Mouse (Mus musculus) embryonic facial prominence, embryonic 12.5 days (tissue): ENCODE results near the gene 1700029J07Rik. TPM values are rescaled to one million over a fixed set of nuclear protein-coding genes. Genes with fewer than 3 reads are reported as not detected.
A peak's percentile ranks its signal among the peaks of the same experiment; 100 is the strongest.

Experiments used
- ATAC-seq: fragments of 200-750 bp; cut with Nextera tagmentation; 2 replicates; pipeline ENCODE4 v1.8.0; 2017; ENCODE audit not compliant: insufficient number of reproducible peaks, insufficient read depth, low FRiP score, low TSS enrichment
- H3K27ac ChIP-seq: fragments of 300-500 bp; sonication (generic); 2 replicates; pipeline ENCODE4 v1.5.1; 2016; ENCODE audit warnings: mild to moderate bottlenecking
- H3K27me3 ChIP-seq: fragments of 300-500 bp; sonication (generic); 2 replicates; pipeline ENCODE4 v1.6.1; 2016; ENCODE audit warnings: mild to moderate bottlenecking, moderate library complexity
- H3K36me3 ChIP-seq: fragments of 300-500 bp; sonication (generic); 2 replicates; pipeline ENCODE4 v1.6.1; 2016; ENCODE audit warnings: mild to moderate bottlenecking
- H3K4me1 ChIP-seq: fragments of 300-500 bp; sonication (generic); 2 replicates; pipeline ENCODE4 v1.6.1; 2016
- H3K4me2 ChIP-seq: fragments of 300-500 bp; sonication (generic); replicated peaks from 2 replicates; pipeline ENCODE4 v1.6.1; 2016; ENCODE audit warnings: mild to moderate bottlenecking, moderate library complexity
- H3K4me3 ChIP-seq: fragments of 300-500 bp; sonication (generic); 2 replicates; pipeline ENCODE4 v1.5.1; 2016; ENCODE audit warnings: mild to moderate bottlenecking
- H3K9ac ChIP-seq: fragments of 300-500 bp; sonication (generic); 2 replicates; pipeline ENCODE4 v1.6.1; 2016; ENCODE audit warnings: mild to moderate bottlenecking, moderate library complexity
- H3K9me3 ChIP-seq: fragments of 300-500 bp; sonication (generic); 2 replicates; pipeline ENCODE4 v1.6.1; 2016; ENCODE audit warnings: mild to moderate bottlenecking, moderate library complexity
- WGBS: fragments of 180-500 bp; shearing (Covaris S2); methylation state at CpG from one replicate; pipeline ENCODE4 v1.1.7; 2016; 5-methylcytosine and 5-hydroxymethylcytosine counted together
- polyA plus RNA-seq: library from polyadenylated mRNA; unstranded; fragments of >200 nt; fragmentation: Nextera tagmentation; extraction: Ambion mirVana; gene quantifications from 2 replicates; pipeline ENCODE4 v1.2.1, GENCODE M21; 2016

1700029J07Rik gene
- 4.5 and 5.4 TPM in 2 replicates for polyA plus RNA-seq

- peaks cover 12% of the 10 kb centered on the region for H3K4me1 ChIP-seq
- peaks cover 8% of the 10 kb centered on the region; the same call in 1 of the 2 replicates for H3K36me3 ChIP-seq
- H3K27ac ChIP-seq = peak within 1 kb of the TSS; percentile 80
- H3K9me3 ChIP-seq = peaks cover 4% of the 10 kb centered on the region
- no peaks in the 10 kb centered on the region for H3K27me3 ChIP-seq
- peak within 1 kb of the TSS; percentile 63 for H3K4me3 ChIP-seq
- H3K9ac ChIP-seq = peak within 1 kb of the TSS; percentile 64
- under 1% methylated on average over 57 of the region's 57 CpGs for WGBS
- H3K4me2 ChIP-seq = peak within 1 kb of the TSS; percentile 65
- ATAC-seq = peak; percentile 97
Observed at GRCm38 (mm10) chr8:45975126-45975836, at the start of gene 1700029J07Rik, which contains the start of gene Ufsp2. Gene 1700029J07Rik, minus strand, starts transcription at chr8:45975252. Gene Ufsp2, plus strand, starts transcription at chr8:45975528.

GRCm38 (mm10) chr8:46024392-46024791 is 49.3 kb upstream of the 1700029J07Rik start:
- H3K36me3 ChIP-seq = no peaks in the 10 kb centered on the region
- no peak overlapping the region for H3K4me3 ChIP-seq
- ATAC-seq = no peak
- peaks cover 4% of the 10 kb centered on the region; the same call in 1 of the 2 replicates for H3K4me1 ChIP-seq
- H3K27ac ChIP-seq = no peak overlapping the region
- H3K9me3 ChIP-seq = no peaks in the 10 kb centered on the region
- 73% methylated on average over 4 of the region's 4 CpGs for WGBS
- H3K27me3 ChIP-seq = no peaks in the 10 kb centered on the region
- no peak overlapping the region for H3K4me2 ChIP-seq
- H3K9ac ChIP-seq = no peak overlapping the region

- 92% methylated on average over 9 of the region's 9 CpGs for WGBS
- H3K36me3 ChIP-seq = no peaks in the 10 kb centered on the region
- no peaks in the 10 kb centered on the region for H3K27me3 ChIP-seq
- no peak overlapping the region for H3K4me3 ChIP-seq
- no peak overlapping the region for H3K9ac ChIP-seq
- H3K4me1 ChIP-seq = peaks cover 4% of the 10 kb centered on the region; the same call in 1 of the 2 replicates
- no peaks in the 10 kb centered on the region for H3K9me3 ChIP-seq
- no peak overlapping the region for H3K4me2 ChIP-seq
- H3K27ac ChIP-seq = no peak overlapping the region
- no peak for ATAC-seq
Observed at GRCm38 (mm10) chr8:46022758-46023157, 47.7 kb upstream of the 1700029J07Rik start.

GRCm38 (mm10) chr8:46022203-46022602 is 47.2 kb upstream of the 1700029J07Rik start:
- H3K9ac ChIP-seq = no peak overlapping the region
- ATAC-seq = no peak
- H3K4me1 ChIP-seq = peaks cover 4% of the 10 kb centered on the region; the same call in 1 of the 2 replicates
- no peak overlapping the region for H3K4me3 ChIP-seq
- WGBS = 89% methylated on average over 9 of the region's 9 CpGs
- no peak overlapping the region for H3K4me2 ChIP-seq
- H3K27ac ChIP-seq = no peak overlapping the region
- H3K9me3 ChIP-seq = no peaks in the 10 kb centered on the region
- no peaks in the 10 kb centered on the region for H3K36me3 ChIP-seq
- no peaks in the 10 kb centered on the region for H3K27me3 ChIP-seq

GRCm38 (mm10) chr8:46010746-46011680 is 36.0 kb upstream of the 1700029J07Rik start:
- Histone ChIP-seq H3K4me1 (peaks cover 8% of the 10 kb centered on the region; the same call in 1 of the 2 replicates), H3K4me2 (peak overlapping the region; percentile 39), H3K27me3 (no peaks in the 10 kb centered on the region), H3K9ac (no peak overlapping the region; the same call in 1 of the 2 replicates), H3K4me3 (no peak overlapping the region), H3K27ac (no peak overlapping the region), H3K9me3 (no peaks in the 10 kb centered on the region), H3K36me3 (no peaks in the 10 kb centered on the region)
- 9% methylated on average over 17 of the region's 17 CpGs for WGBS
- ATAC-seq = 0 out of 2 replicates have a peak, but pooled peaks have one; percentile 6

- H3K27ac ChIP-seq = no peak overlapping the region
- H3K9me3 ChIP-seq = no peaks in the 10 kb centered on the region
- peak overlapping the region; percentile 39 for H3K4me2 ChIP-seq
- no peaks in the 10 kb centered on the region for H3K27me3 ChIP-seq
- no peaks in the 10 kb centered on the region for H3K36me3 ChIP-seq
- 0 out of 2 replicates have a peak, but pooled peaks have one; percentile 6 for ATAC-seq
- H3K4me1 ChIP-seq = peaks cover 8% of the 10 kb centered on the region; the same call in 1 of the 2 replicates
- H3K4me3 ChIP-seq = no peak overlapping the region
- no peak overlapping the region for H3K9ac ChIP-seq
- WGBS = 50% methylated on average over 2 of the region's 2 CpGs
Observed at GRCm38 (mm10) chr8:46010306-46010705, 35.3 kb upstream of the 1700029J07Rik start.

- Histone ChIP-seq H3K4me3 (no peak overlapping the region), H3K4me1 (peaks cover 8% of the 10 kb centered on the region; the same call in 1 of the 2 replicates), H3K9me3 (no peaks in the 10 kb centered on the region), H3K27me3 (no peaks in the 10 kb centered on the region), H3K4me2 (no peak overlapping the region), H3K27ac (no peak overlapping the region), H3K36me3 (no peaks in the 10 kb centered on the region), H3K9ac (no peak overlapping the region)
- 69% methylated on average over 3 of the region's 3 CpGs for WGBS
- no peak for ATAC-seq
Observed at GRCm38 (mm10) chr8:46007050-46007672, 32.1 kb upstream of the 1700029J07Rik start.

GRCm38 (mm10) chr8:46005596-46005995 is 30.5 kb upstream of the 1700029J07Rik start, which contains the start of gene Ankrd37:
Gene Ankrd37, minus strand, starts transcription at chr8:46005707.
- Histone ChIP-seq H3K4me2 (no peak within 1 kb of the TSS), H3K9ac (no peak within 1 kb of the TSS), H3K4me1 (peaks cover 1% of the 10 kb centered on the region; the same call in 1 of the 2 replicates), H3K27me3 (no peaks in the 10 kb centered on the region), H3K4me3 (no peak within 1 kb of the TSS), H3K27ac (no peak within 1 kb of the TSS), H3K36me3 (no peaks in the 10 kb centered on the region), H3K9me3 (no peaks in the 10 kb centered on the region)
- 79% methylated on average over 4 of the region's 4 CpGs for WGBS
- no peak for ATAC-seq

GRCm38 (mm10) chr8:45999784-46000705 is 25.0 kb upstream of the 1700029J07Rik start:
- 5% methylated on average over 55 of the region's 55 CpGs for WGBS
- peak overlapping the region; percentile 52 for H3K9ac ChIP-seq
- H3K9me3 ChIP-seq = no peaks in the 10 kb centered on the region
- H3K4me2 ChIP-seq = peak overlapping the region; percentile 87
- peaks cover 17% of the 10 kb centered on the region for H3K36me3 ChIP-seq
- H3K4me1 ChIP-seq = peaks cover 11% of the 10 kb centered on the region; the same call in 1 of the 2 replicates
- no peaks in the 10 kb centered on the region for H3K27me3 ChIP-seq
- H3K4me3 ChIP-seq = peak overlapping the region; percentile 49
- ATAC-seq = peak; percentile 99
- H3K27ac ChIP-seq = peak overlapping the region; percentile 95

GRCm38 (mm10) chr8:45999138-45999783 is 24.2 kb upstream of the 1700029J07Rik start, which contains the start of gene Lrp2bp:
Gene Lrp2bp, plus strand, starts transcription at chr8:45999303.
- Histone ChIP-seq H3K9ac (peak within 1 kb of the TSS; percentile 52), H3K4me2 (peak within 1 kb of the TSS; percentile 87), H3K4me3 (peak within 1 kb of the TSS; percentile 49), H3K36me3 (peaks cover 17% of the 10 kb centered on the region), H3K4me1 (peaks cover 11% of the 10 kb centered on the region; the same call in 1 of the 2 replicates), H3K27me3 (no peaks in the 10 kb centered on the region), H3K27ac (peak within 1 kb of the TSS; percentile 95), H3K9me3 (no peaks in the 10 kb centered on the region)
- peak; percentile 38; the same call in 1 of the 2 replicates for ATAC-seq
- 3% methylated on average over 22 of the region's 22 CpGs for WGBS
